Mouse (Mus musculus): ENCODE measurements around the gene Lnx2.

GRCm38 (mm10) chr5:147102295-147102694 is 25.9 kb upstream of the Lnx2 start:
- no peak for TF ChIP-seq ZNF384 (IDR thresholded peaks at IDR 0.05; ENCODE audit: low read depth, low read length)
- no peak for TF ChIP-seq MAFK (IDR thresholded peaks at IDR 0.05; ENCODE audit: insufficient read depth, low read depth, low read length)

All from ES-E14 (cell line).